Mouse (Mus musculus) ES-Bruce4 (cell line): ENCODE data around the gene Tmem258.
A peak's percentile ranks its signal among the peaks of the same experiment; 100 is the strongest.

Experiments
- CTCF ChIP-seq: IDR thresholded peaks from one replicate; pipeline ENCODE4 v1.8.1; 2011; ENCODE audit warnings: low read depth, low read length
- EP300 ChIP-seq: IDR thresholded peaks from 2 replicates; pipeline ENCODE4 v1.6.1; 2011; ENCODE audit warnings: low read depth, low read length; ENCODE audit not compliant: insufficient read depth
- POLR2A ChIP-seq: IDR thresholded peaks from one replicate; pipeline ENCODE4 v1.8.1; 2011; ENCODE audit warnings: low read length; ENCODE audit not compliant: insufficient read depth

- TF ChIP-seq EP300 (0 out of 2 replicates have a peak, but pooled peaks have one; percentile 45), CTCF (no peak), POLR2A (no peak)
These were observed 21.0 kb downstream of the Tmem258 start for GRCm38 (mm10) chr19:10224637-10225453.
